Mouse (Mus musculus) forebrain, postnatal 0 days (tissue): ENCODE results near the gene Maml3. TPM values are rescaled to one million over a fixed set of nuclear protein-coding genes. Genes with fewer than 3 reads are reported as not detected.

Source experiments
- ATAC-seq: fragments of 200-750 bp; cut with Nextera tagmentation; 2 replicates; pipeline ENCODE4 v1.8.0; 2017; ENCODE audit warnings: mild to moderate bottlenecking, moderate library complexity
- DNase-seq: peaks from one replicate; pipeline ENCODE4 v3.0.0-alpha.2; 2015
- H3K27ac ChIP-seq: fragments of 300-500 bp; sonication (generic); 2 replicates; pipeline ENCODE4 v1.5.1; 2014; ENCODE audit warnings: low read depth, mild to moderate bottlenecking, antibody characterized with exemption, low read length, moderate library complexity, mixed read lengths
- H3K27me3 ChIP-seq: fragments of 300-500 bp; sonication (generic); 2 replicates; pipeline ENCODE4 v1.6.1; 2014; ENCODE audit warnings: mild to moderate bottlenecking, low read length, mixed read lengths; ENCODE audit not compliant: insufficient read depth
- H3K36me3 ChIP-seq: fragments of 300-500 bp; sonication (generic); 2 replicates; pipeline ENCODE4 v1.6.1; 2014; ENCODE audit warnings: mild to moderate bottlenecking, moderate library complexity; ENCODE audit not compliant: insufficient read depth
- H3K4me1 ChIP-seq: fragments of 300-500 bp; sonication (generic); 2 replicates; pipeline ENCODE4 v1.6.1; 2014; ENCODE audit warnings: antibody characterized with exemption; ENCODE audit not compliant: insufficient read depth
- H3K4me2 ChIP-seq: fragments of 300-500 bp; sonication (generic); 2 replicates; pipeline ENCODE4 v1.6.1; 2014; ENCODE audit warnings: low read depth, mild to moderate bottlenecking, moderate library complexity
- H3K4me3 ChIP-seq: fragments of 300-500 bp; sonication (generic); 2 replicates; pipeline ENCODE4 v1.5.1; 2014; ENCODE audit warnings: low read depth, low read length, mixed read lengths
- H3K9ac ChIP-seq: fragments of 300-500 bp; sonication (generic); 2 replicates; pipeline ENCODE4 v1.6.1; 2014; ENCODE audit warnings: mild to moderate bottlenecking
- H3K9me3 ChIP-seq: fragments of 300-500 bp; sonication (generic); 2 replicates; pipeline ENCODE4 v1.6.1; 2016; ENCODE audit warnings: low read length
- CTCF ChIP-seq: sonication (generic); IDR thresholded peaks from 2 replicates; pipeline ENCODE4 v1.5.1; 2016; ENCODE audit warnings: antibody characterized with exemption, control low read depth, low read depth
- WGBS: fragments of 180-500 bp; shearing (Covaris S2); extraction: QIAGEN DNeasy Blood & Tissue Kit; methylation state at CpG from one replicate; pipeline ENCODE4 v1.1.7; 2014; 5-methylcytosine and 5-hydroxymethylcytosine counted together
- polyA plus RNA-seq: library from polyadenylated mRNA; unstranded; fragments of >200 nt; fragmentation: Nextera tagmentation; extraction: Ambion mirVana; gene quantifications from 2 replicates; pipeline ENCODE4 v1.2.1, GENCODE M21; 2015
- total RNA-seq: library from RNA; depleted of rRNA; stranded (reverse); fragments of >200 nt; gene quantifications from 2 replicates; pipeline ENCODE4 v1.2.3, GENCODE M21; 2014

The Maml3 gene
- total and polyA plus RNA-seq, 2 experiments from 2014 or later, result 3.1 to 14.9 TPM

- DNase-seq, result peak; percentile 35
- 43% methylated on average over 9 of the region's 9 CpGs for WGBS
- ATAC-seq, result peak; percentile 44
- Histone ChIP-seq H3K4me2 (peak overlapping the region; percentile 26), H3K27ac (peak overlapping the region; percentile 80), H3K36me3 (no peaks in the 10 kb centered on the region), H3K27me3 (no peaks in the 10 kb centered on the region), H3K4me3 (no peak overlapping the region), H3K9ac (0 out of 2 replicates have a peak overlapping the region, but pooled peaks have one; percentile 14), H3K9me3 (no peaks in the 10 kb centered on the region), H3K4me1 (peaks cover 23% of the 10 kb centered on the region)
- no peak for TF ChIP-seq CTCF
Observed at GRCm38 (mm10) chr3:51963151-51963791, 141.6 kb downstream of the Maml3 start.

DNA sequence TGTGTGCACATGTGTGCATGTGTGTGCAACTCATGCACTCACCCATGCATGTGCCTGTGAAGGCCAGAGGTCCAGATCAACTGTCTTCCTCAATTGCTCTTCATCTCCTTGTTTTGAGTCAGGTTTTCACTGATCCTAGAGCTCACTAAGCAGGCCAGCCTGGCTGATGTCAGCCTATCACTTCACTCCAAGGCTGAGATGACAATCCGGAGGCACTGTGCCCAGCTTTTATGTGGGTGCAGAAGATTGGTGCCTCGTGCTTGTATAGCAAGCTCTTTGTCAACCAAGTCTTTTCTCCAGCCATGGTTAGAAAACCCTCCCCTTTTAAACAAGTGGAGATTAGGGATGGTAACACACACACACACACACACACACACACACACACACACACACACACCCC is 146.1 kb downstream of the Maml3 start:
- no peaks in the 10 kb centered on the region for H3K27me3 ChIP-seq
- no peak for ATAC-seq
- 57% methylated on average over 2 of the region's 2 CpGs for WGBS
- DNase-seq, result no peak
- H3K4me2 ChIP-seq, result no peak overlapping the region
- no peaks in the 10 kb centered on the region for H3K9me3 ChIP-seq
- H3K36me3 ChIP-seq, result no peaks in the 10 kb centered on the region
- peaks cover 9% of the 10 kb centered on the region; the same call in 1 of the 2 replicates for H3K4me1 ChIP-seq
- H3K9ac ChIP-seq, result no peak overlapping the region
- H3K27ac ChIP-seq, result no peak overlapping the region
- no peak overlapping the region for H3K4me3 ChIP-seq
- TF ChIP-seq CTCF, result no peak

DNA sequence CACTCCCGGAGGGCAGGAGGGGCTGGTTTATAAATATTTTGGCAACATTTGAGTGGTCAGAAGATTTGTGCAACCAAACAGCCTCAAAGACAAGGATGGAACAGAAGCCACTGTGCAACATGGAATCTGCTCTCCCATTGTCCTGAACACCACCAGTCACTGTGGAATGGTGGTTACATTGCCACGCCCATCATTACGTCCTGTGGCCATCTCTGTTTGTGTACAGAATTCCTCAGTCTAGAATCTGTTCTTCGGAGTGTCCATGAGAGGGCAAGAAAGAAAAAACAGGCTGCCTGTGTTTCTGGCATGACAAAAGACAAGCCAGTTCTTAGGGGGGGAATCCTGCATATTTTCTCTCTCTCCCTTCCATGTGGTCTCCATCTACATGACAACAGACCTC is 150.4 kb downstream of the Maml3 start:
- 77% methylated on average over 4 of the region's 4 CpGs for WGBS
- H3K27ac ChIP-seq, result no peak overlapping the region
- no peaks in the 10 kb centered on the region for H3K4me1 ChIP-seq
- no peak overlapping the region for H3K9ac ChIP-seq
- no peak overlapping the region for H3K4me2 ChIP-seq
- no peaks in the 10 kb centered on the region for H3K36me3 ChIP-seq
- H3K27me3 ChIP-seq, result no peaks in the 10 kb centered on the region
- no peak overlapping the region for H3K4me3 ChIP-seq
- H3K9me3 ChIP-seq, result no peaks in the 10 kb centered on the region
- ATAC-seq (no peak), DNase-seq (no peak)
- no peak for TF ChIP-seq CTCF

GRCm38 (mm10) chr3:51953927-51954326 is 150.9 kb downstream of the Maml3 start:
- Histone ChIP-seq H3K27ac (no peak overlapping the region), H3K27me3 (no peaks in the 10 kb centered on the region), H3K9me3 (no peaks in the 10 kb centered on the region), H3K4me2 (no peak overlapping the region), H3K9ac (no peak overlapping the region), H3K4me1 (no peaks in the 10 kb centered on the region), H3K4me3 (no peak overlapping the region), H3K36me3 (no peaks in the 10 kb centered on the region)
- DNase-seq, result no peak
- no peak for ATAC-seq
- no peak for TF ChIP-seq CTCF
- 75% methylated on average over 11 of the region's 11 CpGs for WGBS

DNA sequence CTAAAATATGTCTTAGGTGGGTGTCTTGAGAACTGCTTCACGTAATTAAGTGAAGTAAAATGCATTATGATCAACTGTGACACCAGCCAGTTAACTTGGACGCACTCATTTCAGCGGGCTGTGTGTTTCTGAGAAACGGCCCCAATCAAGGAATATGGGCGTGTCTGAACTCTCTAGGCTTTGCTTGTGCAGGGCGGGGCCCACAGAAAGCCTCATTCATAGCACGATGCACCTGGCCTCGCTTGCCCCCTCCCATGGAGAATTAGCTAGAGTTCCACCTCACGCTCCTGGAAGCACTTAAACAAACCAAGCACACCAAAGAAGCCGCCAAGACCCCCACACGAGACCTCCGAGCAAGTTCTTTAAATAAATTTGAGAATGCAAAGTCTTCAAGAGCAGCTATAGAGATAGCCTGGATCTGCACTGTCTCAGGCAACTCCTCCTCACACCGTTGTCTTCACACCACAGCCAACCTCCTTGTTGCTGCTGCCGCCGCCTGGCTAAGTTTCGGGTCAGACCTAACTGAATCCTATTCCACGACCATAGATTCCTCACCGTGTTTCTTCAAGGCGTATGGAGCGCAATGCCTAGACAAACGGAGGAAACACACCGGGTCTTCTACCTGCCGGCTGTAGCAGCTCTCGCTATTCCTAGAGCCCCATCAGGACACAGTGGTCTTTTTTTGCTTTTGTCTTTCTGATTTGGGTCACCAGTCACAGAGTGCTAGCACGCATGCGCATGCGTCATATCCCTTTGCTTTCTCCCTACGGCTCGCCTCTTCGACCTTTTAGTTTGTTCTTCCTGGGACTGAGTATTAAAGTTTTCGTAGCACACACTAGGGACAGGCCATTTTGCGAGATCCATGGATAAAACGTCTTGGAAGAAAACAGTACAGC is 151.9 kb downstream of the Maml3 start:
- peak; percentile 32; the same call in 1 of the 2 replicates for ATAC-seq
- 73% methylated on average over 33 of the region's 33 CpGs for WGBS
- H3K27ac ChIP-seq, result no peak overlapping the region
- peak overlapping the region; percentile 24 for H3K4me2 ChIP-seq
- H3K9me3 ChIP-seq, result no peaks in the 10 kb centered on the region
- peak; percentile 20 for DNase-seq
- no peak for TF ChIP-seq CTCF
- 0 out of 2 replicates have a peak overlapping the region, but pooled peaks have one; percentile 3 for H3K4me3 ChIP-seq
- H3K9ac ChIP-seq, result no peak overlapping the region
- no peaks in the 10 kb centered on the region for H3K36me3 ChIP-seq
- no peaks in the 10 kb centered on the region for H3K27me3 ChIP-seq
- no peaks in the 10 kb centered on the region for H3K4me1 ChIP-seq

GRCm38 (mm10) chr3:51952267-51952666 is 152.6 kb downstream of the Maml3 start:
- Histone ChIP-seq H3K36me3 (no peaks in the 10 kb centered on the region), H3K9me3 (no peaks in the 10 kb centered on the region), H3K9ac (no peak overlapping the region), H3K4me2 (no peak overlapping the region), H3K4me1 (no peaks in the 10 kb centered on the region), H3K27me3 (no peaks in the 10 kb centered on the region), H3K4me3 (no peak overlapping the region), H3K27ac (no peak overlapping the region)
- no peak for DNase-seq
- peak; percentile 38; the same call in 1 of the 2 replicates for ATAC-seq
- TF ChIP-seq CTCF, result no peak
- 86% methylated on average over 9 of the region's 9 CpGs for WGBS

GRCm38 (mm10) chr3:51949651-51950050 is 155.2 kb downstream of the Maml3 start:
- TF ChIP-seq CTCF, result no peak
- WGBS, result 90% methylated on average over 8 of the region's 8 CpGs
- DNase-seq (no peak), ATAC-seq (no peak)
- no peak overlapping the region for H3K27ac ChIP-seq
- H3K4me2 ChIP-seq, result no peak overlapping the region
- H3K4me1 ChIP-seq, result no peaks in the 10 kb centered on the region
- no peaks in the 10 kb centered on the region for H3K36me3 ChIP-seq
- H3K27me3 ChIP-seq, result no peaks in the 10 kb centered on the region
- H3K9ac ChIP-seq, result no peak overlapping the region
- no peak overlapping the region for H3K4me3 ChIP-seq
- no peaks in the 10 kb centered on the region for H3K9me3 ChIP-seq
